Mouse (Mus musculus) MEL (cell line): ENCODE data around the gene Fam3a. TPM values are rescaled to one million over a fixed set of nuclear protein-coding genes. Genes with fewer than 3 reads are reported as not detected.
A peak's percentile ranks its signal among the peaks of the same experiment; 100 is the strongest.

Experiments
- DNase-seq: peaks from one replicate; pipeline ENCODE4 v3.0.0; 2011; ENCODE audit warnings: low read depth, low spot score
- H3K27ac ChIP-seq: 2 replicates; pipeline ENCODE4 v1.5.1; 2012; ENCODE audit warnings: low read depth, mild to moderate bottlenecking, control low read depth, low read length, moderate library complexity; ENCODE audit not compliant: control insufficient read depth
- H3K27me3 ChIP-seq, 2 experiments: fragments of 150-350 bp in 1 of 2; sonication (generic) in 1 of 2; 2 replicates each; pipeline ENCODE4 v1.6.1; 2012; ENCODE audit warnings: low read length in 2 of 2, mild to moderate bottlenecking in 2 of 2, improper control_type of control experiment in 1 of 2, moderate library complexity in 1 of 2; ENCODE audit not compliant: insufficient read depth in 2 of 2, control insufficient read depth in 1 of 2
- H3K36me3 ChIP-seq, 2 experiments: 2 replicates each; pipeline ENCODE4 v1.6.1; 2012 to 2014; ENCODE audit warnings: low read length in 2 of 2, improper control_type of control experiment in 1 of 2, inconsistent platforms in 1 of 2, mild to moderate bottlenecking in 1 of 2; ENCODE audit not compliant: insufficient read depth in 2 of 2, control insufficient read depth in 1 of 2
- H3K4me1 ChIP-seq, 2 experiments: fragments of 150-350 bp in 1 of 2; sonication (generic) in 1 of 2; 2 replicates each; pipeline ENCODE4 v1.6.1; 2012; ENCODE audit warnings: low read length in 2 of 2, improper control_type of control experiment in 1 of 2, mild to moderate bottlenecking in 1 of 2; ENCODE audit not compliant: insufficient read depth in 2 of 2, control insufficient read depth in 1 of 2
- H3K4me3 ChIP-seq, 2 experiments: fragments of 150-350 bp in 1 of 2; sonication (generic) in 1 of 2; 2 replicates each; pipeline ENCODE4 v1.5.1; 2012; ENCODE audit warnings: low read depth in 2 of 2, low read length in 2 of 2, mild to moderate bottlenecking in 2 of 2, moderate library complexity in 2 of 2, control low read depth in 1 of 2, improper control_type of control experiment in 1 of 2; ENCODE audit not compliant: control insufficient read depth in 1 of 2, insufficient read depth in 1 of 2
- H3K79me2 ChIP-seq: 2 replicates; pipeline ENCODE4 v1.6.1; 2012; ENCODE audit warnings: mild to moderate bottlenecking, low read length, moderate library complexity; ENCODE audit not compliant: control insufficient read depth, poor library complexity, insufficient read depth
- H3K9ac ChIP-seq: 2 replicates; pipeline ENCODE4 v1.6.1; 2012; ENCODE audit warnings: low read depth, mild to moderate bottlenecking, control low read depth, low read length, moderate library complexity; ENCODE audit not compliant: control insufficient read depth, poor library complexity, severe bottlenecking
- H3K9me3 ChIP-seq: fragments of 150-350 bp; sonication (generic); replicated peaks from 2 replicates; pipeline ENCODE4 v1.6.1; 2012; ENCODE audit warnings: mild to moderate bottlenecking, low read length, improper control_type of control experiment, moderate library complexity; ENCODE audit not compliant: insufficient read depth
- BHLHE40 ChIP-seq: IDR thresholded peaks from 2 replicates; pipeline ENCODE4 v1.6.1; 2012; ENCODE audit warnings: low read depth, mild to moderate bottlenecking, inconsistent platforms, low read length, improper control_type of control experiment, borderline replicate concordance
- CHD1 ChIP-seq: IDR thresholded peaks from 2 replicates; pipeline ENCODE4 v1.6.1; 2012; ENCODE audit warnings: low read depth, mild to moderate bottlenecking, inconsistent platforms, low read length, improper control_type of control experiment
- CHD2 ChIP-seq: IDR thresholded peaks from 2 replicates; pipeline ENCODE4 v1.6.1; 2011; ENCODE audit warnings: low read length, improper control_type of control experiment
- CTCF ChIP-seq, 3 experiments: IDR thresholded peaks in 2 of 3; conservative IDR thresholded peaks in 1 of 3; 2 replicates each; pipeline ENCODE4 v1.5.1; 2011 to 2012; ENCODE audit warnings: low read length in 3 of 3, low read depth in 2 of 3, mild to moderate bottlenecking in 2 of 3, improper control_type of control experiment in 1 of 3, inconsistent platforms in 1 of 3, mixed read lengths in 1 of 3, moderate library complexity in 1 of 3; ENCODE audit not compliant: control insufficient read depth in 1 of 3, insufficient read depth in 1 of 3, poor library complexity in 1 of 3, severe bottlenecking in 1 of 3
- E2F4 ChIP-seq: IDR thresholded peaks from 2 replicates; pipeline ENCODE4 v1.6.1; 2011; ENCODE audit warnings: low read depth, low read length, improper control_type of control experiment, borderline replicate concordance
- ELF1 ChIP-seq: IDR thresholded peaks from 2 replicates; pipeline ENCODE4 v1.6.1; 2014; ENCODE audit warnings: low read depth, mild to moderate bottlenecking, inconsistent platforms, low read length, improper control_type of control experiment, moderate library complexity
- EP300 ChIP-seq, 2 experiments: IDR thresholded peaks; 2 replicates each; pipeline ENCODE4 v1.6.1; 2011; ENCODE audit warnings: improper control_type of control experiment in 2 of 2, low read length in 2 of 2, low read depth in 1 of 2, mild to moderate bottlenecking in 1 of 2
- ETS1 ChIP-seq: IDR thresholded peaks from 2 replicates; pipeline ENCODE4 v1.6.1; 2012; ENCODE audit warnings: low read depth, mild to moderate bottlenecking, inconsistent platforms, low read length, improper control_type of control experiment, moderate library complexity
- GATA1 ChIP-seq: IDR thresholded peaks from 2 replicates; pipeline ENCODE4 v1.6.1; 2011; ENCODE audit warnings: low read depth, low read length, improper control_type of control experiment
- HCFC1 ChIP-seq: IDR thresholded peaks from 2 replicates; pipeline ENCODE4 v1.6.1; 2012; ENCODE audit warnings: low read depth, mild to moderate bottlenecking, inconsistent platforms, low read length, improper control_type of control experiment, moderate library complexity
- JUND ChIP-seq: IDR thresholded peaks from 2 replicates; pipeline ENCODE4 v1.6.1; 2011; ENCODE audit warnings: low read depth, mild to moderate bottlenecking, improper control_type of control experiment, low read length
- KAT2A ChIP-seq: conservative IDR thresholded peaks from 2 replicates; pipeline ENCODE4 v1.6.1; 2012; ENCODE audit warnings: low read depth, low read length, improper control_type of control experiment, inconsistent platforms
- MAX ChIP-seq: IDR thresholded peaks from 2 replicates; pipeline ENCODE4 v1.6.1; 2011; ENCODE audit warnings: low read length, improper control_type of control experiment
- MAZ ChIP-seq: IDR thresholded peaks from 2 replicates; pipeline ENCODE4 v1.6.1; 2012; ENCODE audit warnings: low read depth, mild to moderate bottlenecking, inconsistent platforms, low read length, improper control_type of control experiment
- MEF2A ChIP-seq: IDR thresholded peaks from 2 replicates; pipeline ENCODE4 v1.6.1; 2014; ENCODE audit warnings: low read depth, mild to moderate bottlenecking, inconsistent platforms, low read length, improper control_type of control experiment; ENCODE audit not compliant: poor library complexity, insufficient replicate concordance, severe bottlenecking; ENCODE audit errors: extremely low read depth
- MXI1 ChIP-seq: IDR thresholded peaks from 2 replicates; pipeline ENCODE4 v1.6.1; 2011; ENCODE audit warnings: mild to moderate bottlenecking, low read depth, low read length, improper control_type of control experiment
- MYB ChIP-seq: IDR thresholded peaks from 2 replicates; pipeline ENCODE4 v1.6.1; 2011; ENCODE audit warnings: mild to moderate bottlenecking, low read depth, low read length, improper control_type of control experiment
- MYC ChIP-seq: IDR thresholded peaks from 2 replicates; pipeline ENCODE4 v1.6.1; 2011; ENCODE audit warnings: low read depth, mild to moderate bottlenecking, low read length, improper control_type of control experiment, moderate library complexity
- NELFE ChIP-seq: IDR thresholded peaks from 2 replicates; pipeline ENCODE4 v1.6.1; 2011; ENCODE audit warnings: low read depth, low read length, improper control_type of control experiment
- NRF1 ChIP-seq: IDR thresholded peaks from 2 replicates; pipeline ENCODE4 v1.6.1; 2014; ENCODE audit warnings: low read depth, mild to moderate bottlenecking, inconsistent platforms, low read length, improper control_type of control experiment, moderate library complexity; ENCODE audit not compliant: poor library complexity, insufficient read depth, severe bottlenecking
- POLR2A ChIP-seq, 2 experiments: IDR thresholded peaks; 2 replicates each; pipeline ENCODE4 v1.6.1; 2011 to 2012; ENCODE audit warnings: low read length in 2 of 2, mild to moderate bottlenecking in 2 of 2, control low read depth in 1 of 2, improper control_type of control experiment in 1 of 2, low read depth in 1 of 2, moderate library complexity in 1 of 2; ENCODE audit not compliant: control insufficient read depth in 1 of 2, insufficient read depth in 1 of 2, poor library complexity in 1 of 2
- POLR2AphosphoS2 ChIP-seq: IDR thresholded peaks from 2 replicates; pipeline ENCODE4 v1.6.1; 2011; ENCODE audit warnings: low read length, improper control_type of control experiment
- POLR2AphosphoS5 ChIP-seq: IDR thresholded peaks from 2 replicates; pipeline ENCODE4 v1.6.1; 2012; ENCODE audit warnings: low read depth, borderline replicate concordance, mild to moderate bottlenecking, inconsistent platforms, low read length, moderate library complexity, mixed read lengths
- RAD21 ChIP-seq: IDR thresholded peaks from 2 replicates; pipeline ENCODE4 v1.6.1; 2011; ENCODE audit warnings: mild to moderate bottlenecking, low read depth, low read length, improper control_type of control experiment
- RCOR1 ChIP-seq: IDR thresholded peaks from 2 replicates; pipeline ENCODE4 v1.6.1; 2012; ENCODE audit warnings: low read depth, mild to moderate bottlenecking, inconsistent platforms, low read length, improper control_type of control experiment
- SIN3A ChIP-seq: IDR thresholded peaks from 2 replicates; pipeline ENCODE4 v1.6.1; 2012; ENCODE audit warnings: low read length, improper control_type of control experiment, inconsistent platforms
- SMC3 ChIP-seq: IDR thresholded peaks from 2 replicates; pipeline ENCODE4 v1.6.1; 2011; ENCODE audit warnings: low read depth, low read length, improper control_type of control experiment
- TAL1 ChIP-seq: IDR thresholded peaks from 2 replicates; pipeline ENCODE4 v1.6.1; 2012; ENCODE audit warnings: mild to moderate bottlenecking, inconsistent platforms, low read length, moderate library complexity, mixed read lengths
- TCF12 ChIP-seq: IDR thresholded peaks from 2 replicates; pipeline ENCODE4 v1.6.1; 2014; ENCODE audit warnings: low read depth, mild to moderate bottlenecking, inconsistent platforms, low read length, improper control_type of control experiment, moderate library complexity
- USF1 ChIP-seq: IDR thresholded peaks from 2 replicates; pipeline ENCODE4 v1.6.1; 2014; ENCODE audit warnings: low read depth, mild to moderate bottlenecking, inconsistent platforms, low read length, improper control_type of control experiment, moderate library complexity
- USF2 ChIP-seq, 2 experiments: IDR thresholded peaks; 2 replicates each; pipeline ENCODE4 v1.6.1; 2011 to 2012; ENCODE audit warnings: improper control_type of control experiment in 2 of 2, low read length in 2 of 2, borderline replicate concordance in 1 of 2, inconsistent platforms in 1 of 2, low read depth in 1 of 2, mild to moderate bottlenecking in 1 of 2; ENCODE audit not compliant: insufficient read depth in 1 of 2
- ZC3H11A ChIP-seq: IDR thresholded peaks from 2 replicates; pipeline ENCODE4 v1.6.1; 2012; ENCODE audit warnings: low read depth, mild to moderate bottlenecking, inconsistent platforms, low read length, improper control_type of control experiment
- ZKSCAN1 ChIP-seq: IDR thresholded peaks from 2 replicates; pipeline ENCODE4 v1.6.1; 2012; ENCODE audit warnings: low read depth, mild to moderate bottlenecking, inconsistent platforms, low read length, improper control_type of control experiment, moderate library complexity
- ZMIZ1 ChIP-seq: IDR thresholded peaks from 2 replicates; pipeline ENCODE4 v1.6.1; 2012; ENCODE audit warnings: low read depth, mild to moderate bottlenecking, inconsistent platforms, low read length, improper control_type of control experiment, moderate library complexity
- ZNF384 ChIP-seq: IDR thresholded peaks from 2 replicates; pipeline ENCODE4 v1.6.1; 2012; ENCODE audit warnings: low read depth, mild to moderate bottlenecking, inconsistent platforms, low read length, improper control_type of control experiment
- polyA plus RNA-seq, 2 experiments: library from polyadenylated mRNA; stranded (reverse) in 1 of 2; unstranded in 1 of 2; fragments of >175 nt in 1 of 2; fragments of >200 nt in 1 of 2; gene quantifications; 2 replicates each; pipeline versions ENCODE4 v1.2.1 to v1.2.4; 2012; ENCODE audit warnings: low replicate concordance in 2 of 2, low read depth in 1 of 2; ENCODE audit not compliant: insufficient read length in 2 of 2, insufficient read depth in 1 of 2, missing spikeins in 1 of 2
- total RNA-seq: library from RNA; depleted of rRNA; stranded (reverse); fragments of 300-350 nt; gene quantifications from 2 replicates; pipeline ENCODE4 v1.2.3, GENCODE M21; 2012

Gene Fam3a
- total and polyA plus RNA-seq, 3 experiments = 4.8 to 14.6 TPM; not detected in 1

DNA sequence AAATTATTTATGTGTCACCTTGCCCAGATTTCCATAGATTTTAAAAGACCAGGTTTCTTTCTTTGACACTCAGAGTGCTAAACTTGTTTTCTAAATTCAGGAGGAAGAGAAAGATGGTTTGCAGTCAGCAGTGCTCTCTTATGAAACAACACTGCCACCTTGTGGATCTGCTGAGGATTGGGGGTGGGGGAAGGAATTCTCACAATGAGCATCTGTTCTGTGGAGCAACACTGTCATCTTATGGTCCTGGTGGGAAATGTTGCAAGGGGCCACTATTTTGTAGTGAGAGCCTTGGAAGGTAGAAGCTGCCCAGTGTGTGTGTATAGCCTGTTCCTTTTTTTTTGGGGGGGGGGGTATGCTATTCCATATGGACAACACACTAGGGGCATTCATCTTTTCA, 20.3 kb upstream of the Fam3a start:
- peaks cover 0 to 4% of the 10 kb centered on the region in 2 experiments; a peak in 1 of 4 replicates for H3K4me1 ChIP-seq
- no peaks in the 10 kb centered on the region for H3K9me3 ChIP-seq
- peak; percentile 72 for DNase-seq
- H3K9ac ChIP-seq = no peak overlapping the region
- no peak for TF ChIP-seq GATA1
- TF ChIP-seq BHLHE40 = no peak
- TF ChIP-seq RCOR1 = no peak
- TF ChIP-seq HCFC1 = no peak
- no peak for TF ChIP-seq JUND
- no peak for TF ChIP-seq MEF2A
- peak; percentile 69 for TF ChIP-seq SIN3A
- TF ChIP-seq MYC = no peak
- no peak for TF ChIP-seq EP300 (IDR thresholded peaks at IDR 0.05; ENCODE audit: low read depth in 1 of 2, low read length in 2 of 2)
- TF ChIP-seq NRF1 = no peak
- TF ChIP-seq SMC3 = peak; percentile 90
- TF ChIP-seq ELF1 = no peak
- TF ChIP-seq MAX = no peak
- no peak for TF ChIP-seq CHD2
- TF ChIP-seq NELFE = no peak
- no peak for TF ChIP-seq KAT2A
- TF ChIP-seq ZKSCAN1 = no peak
- TF ChIP-seq TAL1 = no peak
- TF ChIP-seq MXI1 = no peak
- no peak for TF ChIP-seq ZNF384
- TF ChIP-seq MAZ = no peak
- peak; percentile 90 for TF ChIP-seq ZC3H11A
- TF ChIP-seq MYB = no peak
- TF ChIP-seq USF2 (IDR thresholded peaks at IDR 0.05; ENCODE audit: borderline replicate concordance in 1 of 2, insufficient read depth in 1 of 2, low read depth in 1 of 2, low read length in 2 of 2) = no peak
- no peak for TF ChIP-seq POLR2AphosphoS2
- no peak for TF ChIP-seq POLR2A (IDR thresholded peaks at IDR 0.05; ENCODE audit: control insufficient read depth in 1 of 2, insufficient read depth in 1 of 2, low read depth in 1 of 2, low read length in 2 of 2, poor library complexity in 1 of 2)
- TF ChIP-seq RAD21 = peak; percentile 94
- TF ChIP-seq E2F4 = no peak
- TF ChIP-seq ZMIZ1 = no peak
- TF ChIP-seq CHD1 = no peak
- TF ChIP-seq CTCF (IDR thresholded peaks at IDR 0.05 in 2 of 3, conservative IDR thresholded peaks at IDR 0.05 in 1 of 3; ENCODE audit: control insufficient read depth in 1 of 3, insufficient read depth in 1 of 3, low read depth in 2 of 3, low read length in 3 of 3, poor library complexity in 1 of 3, severe bottlenecking in 1 of 3) = peak; percentile 61 to 95 (median 77); a peak in 5 of 6 replicates
- no peak for TF ChIP-seq USF1
- TF ChIP-seq TCF12 = no peak
- no peak for TF ChIP-seq POLR2AphosphoS5
- TF ChIP-seq ETS1 = no peak
- TF ChIP-seq, all 39 proteins: peak for 5
- Histone ChIP-seq H3K36me3 (peaks cover 0 to 3% of the 10 kb centered on the region in 2 experiments), H3K79me2 (no peaks in the 10 kb centered on the region), H3K27ac (no peak overlapping the region), H3K4me3 (no peak overlapping the region), H3K27me3 (no peaks in the 10 kb centered on the region)
